Mouse (Mus musculus): ENCODE data around the gene Ctag2. TPM values are rescaled to one million over a fixed set of nuclear protein-coding genes. Genes with fewer than 3 reads are reported as not detected.

Gene Ctag2
- total RNA-seq (2023), result not detected

GRCm38 (mm10) chrX:65047344-65047743 is at the start of gene Ctag2:
Ctag2 (plus strand) TSS chrX:65047644.

Data from neutrophil, adult 59 days (primary cell).